Mouse (Mus musculus) CD4-positive, CD25-positive, alpha-beta regulatory T cell (primary cell): ENCODE measurements around the gene Fgfr1op2. TPM values are rescaled to one million over a fixed set of nuclear protein-coding genes. Genes with fewer than 3 reads are reported as not detected.

Experiments used
- polyA plus RNA-seq: library from polyadenylated mRNA; unstranded; fragments of 100-300 nt; shearing (Covaris generic); gene quantifications from one replicate; pipeline ENCODE4 v1.2.1, GENCODE M21; 2017

The Fgfr1op2 gene
- 164 TPM for polyA plus RNA-seq

GRCm38 (mm10) chr6:146576903-146577302, at the start of gene Fgfr1op2:
Gene Fgfr1op2 (plus strand): TSS chr6:146577203.

GRCm38 (mm10) chr6:146577310-146578109, 507 bp downstream of the Fgfr1op2 start, which contains the start of gene Ints13:
Gene Ints13 (minus strand): TSS chr6:146577835.

GRCm38 (mm10) chr6:146642276-146643183, 65.5 kb downstream of the Fgfr1op2 start, which contains the start of the genes Med21 and Tm7sf3:
Gene Med21 (plus strand): TSS chr6:146642547.
Gene Tm7sf3 (minus strand): TSS chr6:146642824.

Other genes with a start within 250 kb of the Fgfr1op2 start
- 211 TPM for gene Itpr2, start 75.0 kb upstream of the Fgfr1op2 start, polyA plus RNA-seq
- gene Ints13, start 632 bp downstream of the Fgfr1op2 start, polyA plus RNA-seq: 87.2 TPM
- gene Med21, start 65.3 kb downstream of the Fgfr1op2 start, polyA plus RNA-seq: 81.4 TPM
- 24.4 TPM for gene Tm7sf3, start 65.6 kb downstream of the Fgfr1op2 start, polyA plus RNA-seq
- 10.9 TPM for gene Stk38l, start 147.8 kb downstream of the Fgfr1op2 start, polyA plus RNA-seq
- 0.85 TPM for gene Arntl2, start 218.9 kb downstream of the Fgfr1op2 start, polyA plus RNA-seq